In genomic region chr7:17024814-17025504, GRCm38 (mm10) we compare ENCODE assay signal across 7 mouse cellular contexts. TPM values are rescaled to one million over a fixed set of nuclear protein-coding genes. Genes with fewer than 3 reads are reported as not detected.
DNase-seq lines count a peak whose midpoint lies in the region; ATAC-seq lines count a peak whose summit lies in the region.

No protein-coding gene starts in this region.

- H3K4me2 ChIP-seq in midbrain, embryonic 13.5 days (replicated peaks) = no peak overlapping the region
- no peak overlapping the region for H3K4me2 ChIP-seq in midbrain, embryonic 15.5 days
- peak overlapping the region; percentile 81 for H3K4me2 ChIP-seq in embryonic facial prominence, embryonic 13.5 days
- H3K4me2 ChIP-seq in kidney, embryonic 14.5 days (replicated peaks; ENCODE audit: low read depth, low read length) = peak overlapping the region; percentile 17; the same call in 1 of the 2 replicates

- peak overlapping the region; percentile 79; the same call in 1 of the 2 replicates for H3K9ac ChIP-seq in midbrain, embryonic 13.5 days (replicated peaks)
- no peak overlapping the region for H3K9ac ChIP-seq in midbrain, embryonic 15.5 days
- peak overlapping the region; percentile 89; the same call in 1 of the 2 replicates for H3K9ac ChIP-seq in embryonic facial prominence, embryonic 13.5 days
- H3K9ac ChIP-seq in kidney, embryonic 14.5 days (ENCODE audit: low read depth, low read length) = peak overlapping the region; percentile 31; the same call in 1 of the 2 replicates

- H3K27me3 ChIP-seq in midbrain, embryonic 13.5 days = no peaks in the 10 kb centered on the region
- H3K27me3 ChIP-seq in midbrain, embryonic 15.5 days (replicated peaks) = no peaks in the 10 kb centered on the region
- H3K27me3 ChIP-seq in embryonic facial prominence, embryonic 13.5 days = no peaks in the 10 kb centered on the region
- no peaks in the 10 kb centered on the region for H3K27me3 ChIP-seq in kidney, embryonic 14.5 days (ENCODE audit: control insufficient read depth, insufficient read depth, low read length)

- no peak overlapping the region for H3K27ac ChIP-seq in midbrain, embryonic 13.5 days
- H3K27ac ChIP-seq in midbrain, embryonic 15.5 days = no peak overlapping the region
- H3K27ac ChIP-seq in embryonic facial prominence, embryonic 13.5 days = peak overlapping the region; percentile 62; the same call in 1 of the 2 replicates
- H3K27ac ChIP-seq in kidney, embryonic 14.5 days (ENCODE audit: low read depth, low read length) = peak overlapping the region; percentile 42; the same call in 1 of the 2 replicates

- DNase-seq in lung, postnatal 36 days = peak; percentile 48
- DNase-seq in right cerebral cortex, adult 2 months (ENCODE audit: low spot score in 2 of 2) = no peak
- DNase-seq in urinary bladder, adult 18-20 months (ENCODE audit: low spot score in 2 of 2) = no peak

- no peaks in the 10 kb centered on the region for H3K9me3 ChIP-seq in midbrain, embryonic 13.5 days
- H3K9me3 ChIP-seq in midbrain, embryonic 15.5 days = no peaks in the 10 kb centered on the region
- H3K9me3 ChIP-seq in embryonic facial prominence, embryonic 13.5 days = no peaks in the 10 kb centered on the region
- H3K9me3 ChIP-seq in kidney, embryonic 14.5 days (ENCODE audit: control insufficient read depth, low read length) = no peaks in the 10 kb centered on the region

- H3K4me3 ChIP-seq in midbrain, embryonic 13.5 days (replicated peaks) = no peak overlapping the region
- no peak overlapping the region for H3K4me3 ChIP-seq in midbrain, embryonic 15.5 days
- H3K4me3 ChIP-seq in embryonic facial prominence, embryonic 13.5 days = 0 out of 2 replicates have a peak overlapping the region, but pooled peaks have one; percentile 90
- H3K4me3 ChIP-seq in kidney, embryonic 14.5 days (ENCODE audit: low read length) = no peak overlapping the region

- peaks cover 50% of the 10 kb centered on the region for H3K36me3 ChIP-seq in midbrain, embryonic 13.5 days
- peaks cover 27% of the 10 kb centered on the region for H3K36me3 ChIP-seq in midbrain, embryonic 15.5 days (replicated peaks)
- H3K36me3 ChIP-seq in embryonic facial prominence, embryonic 13.5 days = peaks cover 50% of the 10 kb centered on the region
- H3K36me3 ChIP-seq in kidney, embryonic 14.5 days (ENCODE audit: control insufficient read depth, insufficient read depth, low read length) = peaks cover 42% of the 10 kb centered on the region

- 84% methylated on average over 10 of the region's 10 CpGs for WGBS in midbrain, embryonic 13.5 days
- WGBS in midbrain, embryonic 15.5 days = 88% methylated on average over 10 of the region's 10 CpGs
- 73% methylated on average over 10 of the region's 10 CpGs for WGBS in embryonic facial prominence, embryonic 13.5 days
- WGBS in kidney, embryonic 14.5 days = 69% methylated on average over 10 of the region's 10 CpGs

- no peak for ATAC-seq in midbrain, embryonic 13.5 days
- no peak for ATAC-seq in midbrain, embryonic 15.5 days (replicated peaks)
- ATAC-seq in embryonic facial prominence, embryonic 13.5 days (ENCODE audit: insufficient number of reproducible peaks, insufficient read depth, low FRiP score, low TSS enrichment, low read depth) = no peak
- no peak for ATAC-seq in kidney, embryonic 14.5 days (ENCODE audit: low FRiP score, low TSS enrichment)

- H3K4me1 ChIP-seq in midbrain, embryonic 13.5 days (replicated peaks) = peaks cover 33% of the 10 kb centered on the region
- peaks cover 30% of the 10 kb centered on the region for H3K4me1 ChIP-seq in midbrain, embryonic 15.5 days
- peaks cover 33% of the 10 kb centered on the region for H3K4me1 ChIP-seq in embryonic facial prominence, embryonic 13.5 days
- H3K4me1 ChIP-seq in kidney, embryonic 14.5 days (ENCODE audit: control insufficient read depth, insufficient read depth, low read length) = peaks cover 28% of the 10 kb centered on the region

RNA-seq across cellular contexts. Expression of gene Ppp5c, which starts 2.8 kb away (rescaled TPM):
- polyA plus RNA-seq in midbrain, embryonic 13.5 days (2015; fragmentation: Nextera tagmentation; extraction: Ambion mirVana) = 108 and 110 TPM in 2 replicates
- polyA plus RNA-seq in midbrain, embryonic 15.5 days (2015; fragmentation: Nextera tagmentation; extraction: Ambion mirVana) = 124 and 127 TPM in 2 replicates
- polyA plus RNA-seq in embryonic facial prominence, embryonic 13.5 days (2015; fragmentation: Nextera tagmentation; extraction: Ambion mirVana) = 109 and 112 TPM in 2 replicates
- polyA plus RNA-seq in kidney, embryonic 14.5 days (2014; fragmentation: Nextera tagmentation; extraction: Ambion mirVana) = 103 and 115 TPM in 2 replicates

RNA-seq across cellular contexts. Expression of gene Ccdc8, which starts 32.5 kb away (rescaled TPM):
- 5.6 and 5.9 TPM in 2 replicates for polyA plus RNA-seq in midbrain, embryonic 13.5 days (2015; fragmentation: Nextera tagmentation; extraction: Ambion mirVana)
- 6.4 and 6.8 TPM in 2 replicates for polyA plus RNA-seq in midbrain, embryonic 15.5 days (2015; fragmentation: Nextera tagmentation; extraction: Ambion mirVana)
- polyA plus RNA-seq in embryonic facial prominence, embryonic 13.5 days (2015; fragmentation: Nextera tagmentation; extraction: Ambion mirVana) = 20.7 and 22.1 TPM in 2 replicates
- 17.5 and 21.4 TPM in 2 replicates for polyA plus RNA-seq in kidney, embryonic 14.5 days (2014; fragmentation: Nextera tagmentation; extraction: Ambion mirVana)

RNA-seq across cellular contexts. Expression of gene Hif3a, which starts 37.3 kb away (rescaled TPM):
- 2.0 and 2.4 TPM in 2 replicates for polyA plus RNA-seq in midbrain, embryonic 13.5 days (2015; fragmentation: Nextera tagmentation; extraction: Ambion mirVana)
- polyA plus RNA-seq in midbrain, embryonic 15.5 days (2015; fragmentation: Nextera tagmentation; extraction: Ambion mirVana) = 4.7 and 5.2 TPM in 2 replicates
- polyA plus RNA-seq in embryonic facial prominence, embryonic 13.5 days (2015; fragmentation: Nextera tagmentation; extraction: Ambion mirVana) = 14.7 and 16.5 TPM in 2 replicates
- 14.2 and 19.7 TPM in 2 replicates for polyA plus RNA-seq in kidney, embryonic 14.5 days (2014; fragmentation: Nextera tagmentation; extraction: Ambion mirVana)

RNA-seq across cellular contexts. Expression of gene Gm42372, which starts 42.1 kb away (rescaled TPM):
- polyA plus RNA-seq in midbrain, embryonic 13.5 days (2015; fragmentation: Nextera tagmentation; extraction: Ambion mirVana) = 3.4 and 4.3 TPM in 2 replicates
- 6.8 and 7.1 TPM in 2 replicates for polyA plus RNA-seq in midbrain, embryonic 15.5 days (2015; fragmentation: Nextera tagmentation; extraction: Ambion mirVana)
- polyA plus RNA-seq in embryonic facial prominence, embryonic 13.5 days (2015; fragmentation: Nextera tagmentation; extraction: Ambion mirVana) = 0.18 and 0.25 TPM in 2 replicates
- polyA plus RNA-seq in kidney, embryonic 14.5 days (2014; fragmentation: Nextera tagmentation; extraction: Ambion mirVana) = 0.29 and 0.47 TPM in 2 replicates

RNA-seq across cellular contexts. Expression of gene Psg16, which starts 48.9 kb away (rescaled TPM):
- polyA plus RNA-seq in midbrain, embryonic 13.5 days (2015; fragmentation: Nextera tagmentation; extraction: Ambion mirVana) = 1.2 and 1.5 TPM in 2 replicates
- polyA plus RNA-seq in midbrain, embryonic 15.5 days (2015; fragmentation: Nextera tagmentation; extraction: Ambion mirVana) = 4.4 and 6.1 TPM in 2 replicates
- polyA plus RNA-seq in embryonic facial prominence, embryonic 13.5 days (2015; fragmentation: Nextera tagmentation; extraction: Ambion mirVana) = 0.14 and 0.21 TPM in 2 replicates
- polyA plus RNA-seq in kidney, embryonic 14.5 days (2014; fragmentation: Nextera tagmentation; extraction: Ambion mirVana) = 0.06 and 0.23 TPM in 2 replicates

Comparison
In these comparisons a context has a peak if more than half of its experiments do, and no peak if none do; other contexts are left out.
1. H3K27ac ChIP-seq: peak in embryonic facial prominence, embryonic 13.5 days (single experiment) and kidney, embryonic 14.5 days (single experiment); none in midbrain, embryonic 13.5 days (single experiment) and midbrain, embryonic 15.5 days (single experiment).
2. H3K4me2 ChIP-seq: peak in embryonic facial prominence, embryonic 13.5 days (single experiment) and kidney, embryonic 14.5 days (single experiment); none in midbrain, embryonic 13.5 days (single experiment) and midbrain, embryonic 15.5 days (single experiment).